In genomic region chr17:56612565-56612939, GRCm38 (mm10) we compare ENCODE assay signal across 12 mouse cellular contexts. TPM values are rescaled to one million over a fixed set of nuclear protein-coding genes. Genes with fewer than 3 reads are reported as not detected.
A peak's percentile ranks its signal among the peaks of the same experiment; 100 is the strongest.
DNase-seq lines count a peak whose midpoint lies in the region; ATAC-seq and TF ChIP-seq lines count a peak whose summit lies in the region.
"Not testable (repeated sequence)": the region's sequence is repeated elsewhere in the genome, so short reads cannot be mapped to it uniquely, and the experiment has no call there.
"Had no signal": no experiment of that assay in that cellular context is flagged by ENCODE, and none has a peak within 500 bp of the region (broad histone marks: within the 10 kb centered on the region; RNA-seq: fewer than 3 reads in every experiment).

No protein-coding gene starts in this region.

- peak overlapping the region; percentile 91 for H3K4me3 ChIP-seq in E14TG2a.4 (replicated peaks; ENCODE audit: low read length)
- peak overlapping the region; percentile 76; the same call in 1 of the 2 replicates for H3K4me3 ChIP-seq in embryonic facial prominence, embryonic 10.5 days
- peak overlapping the region; percentile 39 for H3K4me3 ChIP-seq in heart, embryonic 10.5 days
- H3K4me3 ChIP-seq in intestine, embryonic 16.5 days (ENCODE audit: low read length); liver, adult 2 months (ENCODE audit: insufficient read depth, low read depth, low read length): not testable (repeated sequence)
- H3K4me3 ChIP-seq in liver, embryonic 15.5 days (replicated peaks) = peak overlapping the region; percentile 41
- peak overlapping the region; percentile 84; the same call in 1 of the 2 replicates for H3K4me3 ChIP-seq in midbrain, embryonic 10.5 days

- not testable (repeated sequence) for H3K9ac ChIP-seq in intestine, embryonic 16.5 days (ENCODE audit: low read depth, low read length)
- H3K9ac ChIP-seq in liver, adult 2 months (ENCODE audit: low read depth, low read length) = peak overlapping the region; percentile 36
- H3K9ac ChIP-seq in liver, embryonic 15.5 days = peak overlapping the region; percentile 40; the same call in 1 of the 2 replicates

- H3K27me3 ChIP-seq in E14TG2a.4 (ENCODE audit: insufficient read depth, low read length); embryonic facial prominence, embryonic 10.5 days (replicated peaks; ENCODE audit: low read depth, poor library complexity, severe bottlenecking); heart, embryonic 10.5 days (ENCODE audit: insufficient read depth, poor library complexity, severe bottlenecking); intestine, embryonic 16.5 days (replicated peaks; ENCODE audit: control insufficient read depth, insufficient read depth, low read length); liver, adult 2 months (ENCODE audit: control insufficient read depth, insufficient read depth, low read length); liver, embryonic 15.5 days; midbrain, embryonic 10.5 days (ENCODE audit: low read depth, poor library complexity, severe bottlenecking): not testable (repeated sequence)

- WGBS in embryonic facial prominence, embryonic 10.5 days = 73% methylated on average over 10 of the region's 10 CpGs
- 72% methylated on average over 10 of the region's 10 CpGs for WGBS in heart, embryonic 10.5 days
- WGBS in intestine, embryonic 16.5 days = 67% methylated on average over 10 of the region's 10 CpGs
- 20% methylated on average over 10 of the region's 10 CpGs for WGBS in liver, adult 2 months
- WGBS in liver, embryonic 15.5 days (ENCODE audit: insufficient replicate concordance) = 58% methylated on average over 10 of the region's 10 CpGs
- 73% methylated on average over 10 of the region's 10 CpGs for WGBS in midbrain, embryonic 10.5 days

- H3K4me2 ChIP-seq in intestine, embryonic 16.5 days (ENCODE audit: low read depth, low read length) = not testable (repeated sequence)
- peak overlapping the region; percentile 59 for H3K4me2 ChIP-seq in liver, embryonic 15.5 days

- not testable (repeated sequence) for TF ChIP-seq CTCF in E14TG2a.4 (conservative IDR thresholded peaks at IDR 0.05; ENCODE audit: low read length); liver, adult 2 months (IDR thresholded peaks at IDR 0.05; ENCODE audit: low read depth, low read length)

- TF ChIP-seq POLR2A in liver, adult 2 months (IDR thresholded peaks at IDR 0.05; ENCODE audit: extremely low read depth, insufficient read depth, low read length) = not testable (repeated sequence)

- H3K27ac ChIP-seq in embryonic facial prominence, embryonic 10.5 days (replicated peaks) = peak overlapping the region; percentile 66; the same call in 1 of the 2 replicates
- peak overlapping the region; percentile 56; the same call in 1 of the 2 replicates for H3K27ac ChIP-seq in heart, embryonic 10.5 days
- H3K27ac ChIP-seq in intestine, embryonic 16.5 days (ENCODE audit: low read length) = peak overlapping the region; percentile 45
- peak overlapping the region; percentile 97 for H3K27ac ChIP-seq in liver, adult 2 months (replicated peaks; ENCODE audit: insufficient read depth, low read depth, low read length)
- H3K27ac ChIP-seq in liver, embryonic 15.5 days (replicated peaks) = peak overlapping the region; percentile 86
- H3K27ac ChIP-seq in midbrain, embryonic 10.5 days (replicated peaks) = peak overlapping the region; percentile 58; the same call in 1 of the 2 replicates

- peaks cover 52% of the 10 kb centered on the region for H3K36me3 ChIP-seq in E14TG2a.4 (ENCODE audit: insufficient read depth, low read length)
- H3K36me3 ChIP-seq in embryonic facial prominence, embryonic 10.5 days (replicated peaks) = peaks cover 43% of the 10 kb centered on the region
- peaks cover 40% of the 10 kb centered on the region for H3K36me3 ChIP-seq in heart, embryonic 10.5 days
- H3K36me3 ChIP-seq in intestine, embryonic 16.5 days (ENCODE audit: control insufficient read depth, insufficient read depth, low read length); liver, adult 2 months (ENCODE audit: control insufficient read depth, insufficient read depth, low read length): not testable (repeated sequence)
- peaks cover 39% of the 10 kb centered on the region for H3K36me3 ChIP-seq in liver, embryonic 15.5 days (replicated peaks)
- peaks cover 43% of the 10 kb centered on the region for H3K36me3 ChIP-seq in midbrain, embryonic 10.5 days

- peaks cover 15% of the 10 kb centered on the region; the same call in 1 of the 2 replicates for H3K79me2 ChIP-seq in liver, adult 2 months (ENCODE audit: control insufficient read depth, insufficient read depth, low read length)

- not testable (repeated sequence) for H3K9me3 ChIP-seq in E14TG2a.4 (ENCODE audit: low read length); embryonic facial prominence, embryonic 10.5 days; heart, embryonic 10.5 days; intestine, embryonic 16.5 days (ENCODE audit: control insufficient read depth, low read length); liver, embryonic 15.5 days (replicated peaks); midbrain, embryonic 10.5 days (replicated peaks)

- ATAC-seq in intestine, embryonic 16.5 days; liver, embryonic 15.5 days (ENCODE audit: insufficient read depth): not testable (repeated sequence)

- not testable (repeated sequence) for DNase-seq in embryonic facial prominence, embryonic 10.5 days (ENCODE audit: low spot score); heart, embryonic 10.5 days (ENCODE audit: low spot score); midbrain, embryonic 10.5 days (ENCODE audit: low spot score)
- DNase-seq in liver, adult 2 months (ENCODE audit: extremely low read depth, low read depth, low spot score) = peak; percentile 98

- peaks cover 71% of the 10 kb centered on the region for H3K4me1 ChIP-seq in E14TG2a.4 (replicated peaks; ENCODE audit: low read depth, low read length)
- H3K4me1 ChIP-seq in embryonic facial prominence, embryonic 10.5 days = peaks cover 59% of the 10 kb centered on the region
- peaks cover 46% of the 10 kb centered on the region for H3K4me1 ChIP-seq in heart, embryonic 10.5 days
- H3K4me1 ChIP-seq in intestine, embryonic 16.5 days (ENCODE audit: control insufficient read depth, insufficient read depth, low read length) = peaks cover 34% of the 10 kb centered on the region
- H3K4me1 ChIP-seq in liver, adult 2 months (ENCODE audit: control insufficient read depth, insufficient read depth, low read length) = peaks cover 19% of the 10 kb centered on the region
- H3K4me1 ChIP-seq in liver, embryonic 15.5 days (replicated peaks) = peaks cover 77% of the 10 kb centered on the region
- peaks cover 66% of the 10 kb centered on the region for H3K4me1 ChIP-seq in midbrain, embryonic 10.5 days

RNA-seq across cellular contexts. Expression of gene Rpl36, which starts 0.7 kb away (rescaled TPM):
- 1,580 and 1,631 TPM in 2 replicates for polyA plus RNA-seq in embryonic facial prominence, embryonic 10.5 days (2016; fragmentation: Nextera tagmentation; extraction: Ambion mirVana)
- 1,286 and 1,339 TPM in 2 replicates for polyA plus RNA-seq in heart, embryonic 10.5 days (2016; fragmentation: Nextera tagmentation; extraction: Ambion mirVana)
- 1,705 and 1,833 TPM in 2 replicates for polyA plus RNA-seq in intestine, embryonic 16.5 days (2015; fragmentation: Nextera tagmentation; extraction: Ambion mirVana)
- 820 and 1,038 TPM in 2 replicates for total RNA-seq in liver, adult 2 months (2014; rRNA removed)
- 845 and 1,134 TPM in 2 replicates for polyA plus RNA-seq in liver, adult 2 months (2012; rRNA removed)
- 745 and 882 TPM in 2 replicates for polyA plus RNA-seq in liver, embryonic 15.5 days (2015; fragmentation: Nextera tagmentation; extraction: Ambion mirVana)
- polyA plus RNA-seq in midbrain, embryonic 10.5 days (2016; fragmentation: Nextera tagmentation; extraction: Ambion mirVana) = 1,286 and 1,494 TPM in 2 replicates

RNA-seq across cellular contexts. Expression of gene 2410015M20Rik, which starts 3.0 kb away (rescaled TPM):
- polyA plus RNA-seq in embryonic facial prominence, embryonic 10.5 days (2016; fragmentation: Nextera tagmentation; extraction: Ambion mirVana) = 190 and 205 TPM in 2 replicates
- 261 and 317 TPM in 2 replicates for polyA plus RNA-seq in heart, embryonic 10.5 days (2016; fragmentation: Nextera tagmentation; extraction: Ambion mirVana)
- polyA plus RNA-seq in intestine, embryonic 16.5 days (2015; fragmentation: Nextera tagmentation; extraction: Ambion mirVana) = 316 and 336 TPM in 2 replicates
- total RNA-seq in liver, adult 2 months (2014; rRNA removed) = 201 and 208 TPM in 2 replicates
- polyA plus RNA-seq in liver, adult 2 months (2012; rRNA removed) = 214 and 259 TPM in 2 replicates
- polyA plus RNA-seq in liver, embryonic 15.5 days (2015; fragmentation: Nextera tagmentation; extraction: Ambion mirVana) = 125 and 143 TPM in 2 replicates
- polyA plus RNA-seq in midbrain, embryonic 10.5 days (2016; fragmentation: Nextera tagmentation; extraction: Ambion mirVana) = 197 and 202 TPM in 2 replicates

RNA-seq across cellular contexts. Expression of gene Lonp1, which starts 14.1 kb away (rescaled TPM):
- 56.5 and 59.0 TPM in 2 replicates for polyA plus RNA-seq in embryonic facial prominence, embryonic 10.5 days (2016; fragmentation: Nextera tagmentation; extraction: Ambion mirVana)
- 58.9 and 65.1 TPM in 2 replicates for polyA plus RNA-seq in heart, embryonic 10.5 days (2016; fragmentation: Nextera tagmentation; extraction: Ambion mirVana)
- 56.5 and 57.6 TPM in 2 replicates for polyA plus RNA-seq in intestine, embryonic 16.5 days (2015; fragmentation: Nextera tagmentation; extraction: Ambion mirVana)
- total RNA-seq in liver, adult 2 months (2014; rRNA removed) = 81.0 and 89.5 TPM in 2 replicates
- 124 and 129 TPM in 2 replicates for polyA plus RNA-seq in liver, adult 2 months (2012; rRNA removed)
- polyA plus RNA-seq in liver, embryonic 15.5 days (2015; fragmentation: Nextera tagmentation; extraction: Ambion mirVana) = 36.9 and 44.5 TPM in 2 replicates
- 52.4 and 54.4 TPM in 2 replicates for polyA plus RNA-seq in midbrain, embryonic 10.5 days (2016; fragmentation: Nextera tagmentation; extraction: Ambion mirVana)

RNA-seq across cellular contexts. Expression of gene Catsperd, which starts 15.4 kb away (rescaled TPM):
- polyA plus RNA-seq in embryonic facial prominence, embryonic 10.5 days (2016; fragmentation: Nextera tagmentation; extraction: Ambion mirVana) = 0.73 and 0.77 TPM in 2 replicates
- 0.30 and 0.38 TPM in 2 replicates for polyA plus RNA-seq in heart, embryonic 10.5 days (2016; fragmentation: Nextera tagmentation; extraction: Ambion mirVana)
- polyA plus RNA-seq in intestine, embryonic 16.5 days (2015; fragmentation: Nextera tagmentation; extraction: Ambion mirVana) = 0.55 and 0.81 TPM in 2 replicates
- 1.0 and 1.1 TPM in 2 replicates for total RNA-seq in liver, adult 2 months (2014; rRNA removed)
- 0.70 and 4.0 TPM in 2 replicates for polyA plus RNA-seq in liver, adult 2 months (2012; rRNA removed)
- 0.30 and 0.44 TPM in 2 replicates for polyA plus RNA-seq in liver, embryonic 15.5 days (2015; fragmentation: Nextera tagmentation; extraction: Ambion mirVana)
- 0.61 and 0.79 TPM in 2 replicates for polyA plus RNA-seq in midbrain, embryonic 10.5 days (2016; fragmentation: Nextera tagmentation; extraction: Ambion mirVana)
- total RNA-seq: gastrocnemius, adult 8-10 months; gastrocnemius, postnatal 4 days; heart, adult 2 months; heart, postnatal 25 days; neutrophil, adult 5-6 weeks had no signal

RNA-seq across cellular contexts. Expression of gene Safb, which starts 27.9 kb away (rescaled TPM):
- 158 and 162 TPM in 2 replicates for polyA plus RNA-seq in embryonic facial prominence, embryonic 10.5 days (2016; fragmentation: Nextera tagmentation; extraction: Ambion mirVana)
- 106 and 128 TPM in 2 replicates for polyA plus RNA-seq in heart, embryonic 10.5 days (2016; fragmentation: Nextera tagmentation; extraction: Ambion mirVana)
- polyA plus RNA-seq in intestine, embryonic 16.5 days (2015; fragmentation: Nextera tagmentation; extraction: Ambion mirVana) = 68.6 and 76.2 TPM in 2 replicates
- total RNA-seq in liver, adult 2 months (2014; rRNA removed) = 20.8 and 22.9 TPM in 2 replicates
- 36.6 and 56.2 TPM in 2 replicates for polyA plus RNA-seq in liver, adult 2 months (2012; rRNA removed)
- 36.3 and 40.4 TPM in 2 replicates for polyA plus RNA-seq in liver, embryonic 15.5 days (2015; fragmentation: Nextera tagmentation; extraction: Ambion mirVana)
- 148 and 157 TPM in 2 replicates for polyA plus RNA-seq in midbrain, embryonic 10.5 days (2016; fragmentation: Nextera tagmentation; extraction: Ambion mirVana)

Comparison
In these comparisons a context has a peak if more than half of its experiments do, and no peak if none do; other contexts are left out.
1. H3K27ac ChIP-seq: peak in every context shown above with its lines; median percentile 97 in liver, adult 2 months; 86 in liver, embryonic 15.5 days; 66 in embryonic facial prominence, embryonic 10.5 days; 58 in midbrain, embryonic 10.5 days; 56 in heart, embryonic 10.5 days; 45 in intestine, embryonic 16.5 days.